Mouse (Mus musculus) heart, embryonic 15.5 days (tissue): ENCODE results near the gene Clec16a. TPM values are rescaled to one million over a fixed set of nuclear protein-coding genes. Genes with fewer than 3 reads are reported as not detected.

ENCODE experiments used
- ATAC-seq: fragments of 200-750 bp; cut with Nextera tagmentation; replicated peaks from 2 replicates; pipeline ENCODE4 v1.8.0; 2017; ENCODE audit warnings: low read depth, moderate TSS enrichment; ENCODE audit not compliant: insufficient number of reproducible peaks, insufficient read depth, low FRiP score
- H3K27ac ChIP-seq: fragments of 300-500 bp; sonication (generic); 2 replicates; pipeline ENCODE4 v1.5.1; 2015; ENCODE audit warnings: mild to moderate bottlenecking, inconsistent platforms
- H3K27me3 ChIP-seq: fragments of 300-500 bp; sonication (generic); 2 replicates; pipeline ENCODE4 v1.6.1; 2015; ENCODE audit warnings: inconsistent platforms
- H3K36me3 ChIP-seq: fragments of 300-500 bp; sonication (generic); 2 replicates; pipeline ENCODE4 v1.6.1; 2015; ENCODE audit warnings: mild to moderate bottlenecking, inconsistent platforms
- H3K4me1 ChIP-seq: fragments of 300-500 bp; sonication (generic); replicated peaks from 2 replicates; pipeline ENCODE4 v1.6.1; 2015; ENCODE audit warnings: inconsistent platforms
- H3K4me2 ChIP-seq: fragments of 300-500 bp; sonication (generic); 2 replicates; pipeline ENCODE4 v1.6.1; 2015; ENCODE audit warnings: inconsistent platforms, mild to moderate bottlenecking, moderate library complexity
- H3K4me3 ChIP-seq: fragments of 300-500 bp; sonication (generic); 2 replicates; pipeline ENCODE4 v1.5.1; 2015; ENCODE audit warnings: mild to moderate bottlenecking, inconsistent platforms
- H3K9ac ChIP-seq: fragments of 300-500 bp; sonication (generic); 2 replicates; pipeline ENCODE4 v1.6.1; 2015; ENCODE audit warnings: mild to moderate bottlenecking, inconsistent platforms
- H3K9me3 ChIP-seq: fragments of 300-500 bp; sonication (generic); replicated peaks from 2 replicates; pipeline ENCODE4 v1.6.1; 2016; ENCODE audit warnings: inconsistent platforms
- WGBS: fragments of 180-500 bp; shearing (Covaris S2); methylation state at CpG from one replicate; pipeline ENCODE4 v1.1.7; 2015; ENCODE audit warnings: mixed read lengths; 5-methylcytosine and 5-hydroxymethylcytosine counted together
- polyA plus RNA-seq: library from polyadenylated mRNA; unstranded; fragments of >200 nt; fragmentation: Nextera tagmentation; extraction: Ambion mirVana; gene quantifications from 2 replicates; pipeline ENCODE4 v1.2.1, GENCODE M21; 2015

The Clec16a gene
- polyA plus RNA-seq, 1 experiment from 2014 or later = 30.4 TPM

- H3K27me3 ChIP-seq = no peaks in the 10 kb centered on the region
These were observed 40.0 kb downstream of the Clec16a start for GRCm38 (mm10) chr16:10585165-10585564.

GRCm38 (mm10) chr16:10586546-10586945, 41.4 kb downstream of the Clec16a start:
- H3K27me3 ChIP-seq = no peaks in the 10 kb centered on the region
- no peak overlapping the region for H3K4me3 ChIP-seq
- ATAC-seq = no peak; the same call in 1 of the 2 replicates
- no peak overlapping the region for H3K9ac ChIP-seq
- H3K9me3 ChIP-seq = no peaks in the 10 kb centered on the region
- H3K27ac ChIP-seq = no peak overlapping the region
- 0 out of 2 replicates have a peak, but pooled peaks cover 4% of the 10 kb centered on the region for H3K4me1 ChIP-seq
- H3K4me2 ChIP-seq = no peak overlapping the region
- WGBS = 61% methylated on average over 3 of the region's 3 CpGs
- H3K36me3 ChIP-seq = peaks cover 31% of the 10 kb centered on the region

More at GRCm38 (mm10) chr16:10585165-10585564, 40.0 kb downstream of the Clec16a start:
- Histone ChIP-seq H3K4me3 (no peak overlapping the region), H3K9me3 (no peaks in the 10 kb centered on the region), H3K4me1 (0 out of 2 replicates have a peak, but pooled peaks cover 4% of the 10 kb centered on the region), H3K27ac (no peak overlapping the region), H3K4me2 (no peak overlapping the region), H3K9ac (no peak overlapping the region), H3K36me3 (peaks cover 45% of the 10 kb centered on the region)
- no peak for ATAC-seq
- 39% methylated on average over 1 of the region's 1 CpGs for WGBS

GRCm38 (mm10) chr16:10599888-10600740, 55.0 kb downstream of the Clec16a start:
- H3K4me1 ChIP-seq = no peaks in the 10 kb centered on the region; the same call in 1 of the 2 replicates
- 55% methylated on average over 5 of the region's 5 CpGs for WGBS
- no peak overlapping the region for H3K4me3 ChIP-seq
- H3K27ac ChIP-seq = no peak overlapping the region
- no peak overlapping the region for H3K9ac ChIP-seq
- H3K36me3 ChIP-seq = peaks cover 23% of the 10 kb centered on the region; the same call in 1 of the 2 replicates
- H3K4me2 ChIP-seq = no peak overlapping the region
- no peak for ATAC-seq
- no peaks in the 10 kb centered on the region for H3K9me3 ChIP-seq
- H3K27me3 ChIP-seq = no peaks in the 10 kb centered on the region

- Histone ChIP-seq H3K4me2 (no peak overlapping the region), H3K9me3 (no peaks in the 10 kb centered on the region), H3K27me3 (no peaks in the 10 kb centered on the region), H3K36me3 (peaks cover 12% of the 10 kb centered on the region), H3K4me3 (no peak overlapping the region), H3K9ac (no peak overlapping the region), H3K4me1 (no peaks in the 10 kb centered on the region), H3K27ac (no peak overlapping the region)
- WGBS = 63% methylated on average over 3 of the region's 3 CpGs
- ATAC-seq = no peak
These were observed 62.7 kb downstream of the Clec16a start for GRCm38 (mm10) chr16:10607802-10608201.

- H3K36me3 ChIP-seq = peaks cover 18% of the 10 kb centered on the region
- 90% methylated on average over 7 of the region's 7 CpGs for WGBS
- no peaks in the 10 kb centered on the region for H3K27me3 ChIP-seq
- no peak overlapping the region for H3K4me2 ChIP-seq
- H3K9me3 ChIP-seq = no peaks in the 10 kb centered on the region
- ATAC-seq = no peak
- no peak overlapping the region for H3K4me3 ChIP-seq
- H3K9ac ChIP-seq = no peak overlapping the region
- H3K27ac ChIP-seq = no peak overlapping the region
- no peaks in the 10 kb centered on the region for H3K4me1 ChIP-seq
These were observed 64.8 kb downstream of the Clec16a start for GRCm38 (mm10) chr16:10609921-10610320.

GRCm38 (mm10) chr16:10610801-10611200, 65.7 kb downstream of the Clec16a start:
- no peak for ATAC-seq
- Histone ChIP-seq H3K9ac (no peak overlapping the region), H3K4me1 (no peaks in the 10 kb centered on the region), H3K36me3 (peaks cover 26% of the 10 kb centered on the region), H3K27me3 (no peaks in the 10 kb centered on the region), H3K27ac (no peak overlapping the region), H3K9me3 (no peaks in the 10 kb centered on the region), H3K4me3 (no peak overlapping the region), H3K4me2 (no peak overlapping the region)
- 89% methylated on average over 6 of the region's 6 CpGs for WGBS

- ATAC-seq = no peak
- 82% methylated on average over 4 of the region's 4 CpGs for WGBS
- no peak overlapping the region for H3K9ac ChIP-seq
- H3K4me2 ChIP-seq = no peak overlapping the region
- H3K9me3 ChIP-seq = no peaks in the 10 kb centered on the region
- no peaks in the 10 kb centered on the region for H3K4me1 ChIP-seq
- H3K27me3 ChIP-seq = no peaks in the 10 kb centered on the region
- peaks cover 31% of the 10 kb centered on the region for H3K36me3 ChIP-seq
- no peak overlapping the region for H3K27ac ChIP-seq
- no peak overlapping the region for H3K4me3 ChIP-seq
These were observed 66.2 kb downstream of the Clec16a start for GRCm38 (mm10) chr16:10611306-10611705.

GRCm38 (mm10) chr16:10613996-10614395, 68.9 kb downstream of the Clec16a start:
- WGBS = 95% methylated on average over 2 of the region's 2 CpGs
- Histone ChIP-seq H3K4me1 (no peaks in the 10 kb centered on the region), H3K4me2 (no peak overlapping the region), H3K4me3 (no peak overlapping the region), H3K27me3 (no peaks in the 10 kb centered on the region), H3K27ac (no peak overlapping the region), H3K9ac (no peak overlapping the region), H3K9me3 (no peaks in the 10 kb centered on the region), H3K36me3 (peaks cover 33% of the 10 kb centered on the region)
- no peak for ATAC-seq

- H3K9me3 ChIP-seq = no peaks in the 10 kb centered on the region
- H3K9ac ChIP-seq = no peak overlapping the region
- peaks cover 8% of the 10 kb centered on the region; the same call in 1 of the 2 replicates for H3K36me3 ChIP-seq
- no peak overlapping the region for H3K27ac ChIP-seq
- no peak overlapping the region for H3K4me3 ChIP-seq
- 63% methylated on average over 6 of the region's 6 CpGs for WGBS
- H3K27me3 ChIP-seq = no peaks in the 10 kb centered on the region
- H3K4me1 ChIP-seq = 0 out of 2 replicates have a peak, but pooled peaks cover 4% of the 10 kb centered on the region
- 0 out of 2 replicates have a peak, but pooled peaks have one; percentile 22 for ATAC-seq
- H3K4me2 ChIP-seq = no peak overlapping the region
These were observed 75.9 kb downstream of the Clec16a start for GRCm38 (mm10) chr16:10620961-10621614.

GRCm38 (mm10) chr16:10621710-10622109, 76.6 kb downstream of the Clec16a start:
- H3K4me3 ChIP-seq = no peak overlapping the region
- no peaks in the 10 kb centered on the region for H3K9me3 ChIP-seq
- H3K27me3 ChIP-seq = no peaks in the 10 kb centered on the region
- H3K27ac ChIP-seq = no peak overlapping the region
- H3K9ac ChIP-seq = no peak overlapping the region
- ATAC-seq = no peak
- WGBS = 23% methylated on average over 1 of the region's 1 CpGs
- 0 out of 2 replicates have a peak, but pooled peaks cover 7% of the 10 kb centered on the region for H3K4me1 ChIP-seq
- H3K36me3 ChIP-seq = peaks cover 4% of the 10 kb centered on the region; the same call in 1 of the 2 replicates
- no peak overlapping the region for H3K4me2 ChIP-seq

- H3K9ac ChIP-seq = no peak overlapping the region
These were observed 81.0 kb downstream of the Clec16a start for GRCm38 (mm10) chr16:10626116-10626515.

More at GRCm38 (mm10) chr16:10626116-10626515, 81.0 kb downstream of the Clec16a start:
- WGBS = 77% methylated on average over 1 of the region's 1 CpGs
- H3K36me3 ChIP-seq = 0 out of 2 replicates have a peak, but pooled peaks cover 3% of the 10 kb centered on the region
- no peak overlapping the region for H3K4me2 ChIP-seq
- H3K4me3 ChIP-seq = no peak overlapping the region
- H3K9me3 ChIP-seq = no peaks in the 10 kb centered on the region
- H3K4me1 ChIP-seq = peaks cover 36% of the 10 kb centered on the region
- no peaks in the 10 kb centered on the region for H3K27me3 ChIP-seq
- ATAC-seq = no peak
- H3K27ac ChIP-seq = no peak overlapping the region
